Mouse (Mus musculus) small intestine, adult 10 weeks (tissue): Measurements from ENCODE around the gene Usmg5. TPM values are rescaled to one million over a fixed set of nuclear protein-coding genes. Genes with fewer than 3 reads are reported as not detected.

Source experiments
- polyA plus RNA-seq: library from polyadenylated mRNA; stranded (reverse); fragments of 350-450 nt; fragmentation: Illumina TruSeq; extraction: RNeasy Lipid Tissue Mini Kit (QIAGEN cat#74804); gene quantifications from one replicate; pipeline ENCODE4 v1.2.3, GENCODE M21; 2014; ENCODE audit warnings: low replicate concordance

The Usmg5 gene
- polyA plus RNA-seq: 4,144 TPM

GRCm38 (mm10) chr19:47090550-47091156 is at the start of gene Usmg5, which contains the start of gene Pdcd11:
Gene Usmg5, minus strand, starts transcription at chr19:47090647.
Gene Pdcd11, plus strand, starts transcription at chr19:47090768.

GRCm38 (mm10) chr19:47137771-47138421 is 47.4 kb upstream of the Usmg5 start, which contains the start of gene Calhm2:
Gene Calhm2, minus strand, starts transcription at chr19:47138294.

GRCm38 (mm10) chr19:47067096-47067882 is 23.2 kb downstream of the Usmg5 start, which contains the start of gene Taf5:
Gene Taf5, plus strand, starts transcription at chr19:47067746.

GRCm38 (mm10) chr19:47050271-47051032 is 40.0 kb downstream of the Usmg5 start, which contains the start of gene Pcgf6:
Gene Pcgf6, minus strand, starts transcription at chr19:47050906.

Other genes with a start within 250 kb of the Usmg5 start
- gene Ina, start 75.9 kb downstream of the Usmg5 start, polyA plus RNA-seq: 0.71 TPM
- 44.0 TPM for gene Nt5c2, start 75.5 kb downstream of the Usmg5 start, polyA plus RNA-seq
- 31.1 TPM for gene Pcgf6, start 39.7 kb downstream of the Usmg5 start, polyA plus RNA-seq
- 17.9 TPM for gene Taf5, start 22.9 kb downstream of the Usmg5 start, polyA plus RNA-seq
- gene Pdcd11, start 121 bp upstream of the Usmg5 start, polyA plus RNA-seq: 2.6 TPM
- 0.59 TPM for gene Calhm2, start 47.6 kb upstream of the Usmg5 start, polyA plus RNA-seq
- gene Calhm1, start 53.6 kb upstream of the Usmg5 start, polyA plus RNA-seq: not detected
- not detected for gene Calhm3, start 67.1 kb upstream of the Usmg5 start, polyA plus RNA-seq
- gene Neurl1a, start 88.2 kb upstream of the Usmg5 start, polyA plus RNA-seq: not detected